Mouse (Mus musculus) liver, postnatal 0 days (tissue): ENCODE measurements at regions not wholly inside any gene's neighbourhood (a gene's known extent, or its start where the extent isn't known, plus 50 kb on each side); places are given as distances from the start of the nearest gene placed in this dataset.

Source experiments
- ATAC-seq: fragments of 200-750 bp; cut with Nextera tagmentation; 2 replicates; pipeline ENCODE4 v1.8.0; 2017; ENCODE audit warnings: mild to moderate bottlenecking, moderate library complexity
- DNase-seq: peaks from one replicate; pipeline ENCODE4 v3.0.0-alpha.2; 2016
- H3K27ac ChIP-seq: fragments of 300-500 bp; sonication (generic); 2 replicates; pipeline ENCODE4 v1.5.1; 2014; ENCODE audit warnings: antibody characterized with exemption, moderate library complexity, mild to moderate bottlenecking, low read depth
- H3K27me3 ChIP-seq: fragments of 300-500 bp; sonication (generic); 2 replicates; pipeline ENCODE4 v1.6.1; 2014; ENCODE audit warnings: low read length, control low read depth, mixed read lengths; ENCODE audit not compliant: insufficient read depth
- H3K36me3 ChIP-seq: fragments of 300-500 bp; sonication (generic); replicated peaks from 2 replicates; pipeline ENCODE4 v1.6.1; 2014; ENCODE audit warnings: mild to moderate bottlenecking, control low read depth, low read length, moderate library complexity, mixed read lengths; ENCODE audit not compliant: insufficient read depth
- H3K4me1 ChIP-seq: fragments of 300-500 bp; sonication (generic); 2 replicates; pipeline ENCODE4 v1.6.1; 2014; ENCODE audit warnings: antibody characterized with exemption, mild to moderate bottlenecking, control low read depth; ENCODE audit not compliant: insufficient read depth
- H3K4me2 ChIP-seq: fragments of 300-500 bp; sonication (generic); 2 replicates; pipeline ENCODE4 v1.6.1; 2014; ENCODE audit warnings: low read depth, mild to moderate bottlenecking, low read length, moderate library complexity, mixed read lengths
- H3K4me3 ChIP-seq: fragments of 300-500 bp; sonication (generic); 2 replicates; pipeline ENCODE4 v1.5.1; 2014; ENCODE audit warnings: low read depth, low read length
- H3K9ac ChIP-seq: fragments of 300-500 bp; sonication (generic); replicated peaks from 2 replicates; pipeline ENCODE4 v1.6.1; 2014; ENCODE audit warnings: mild to moderate bottlenecking, moderate library complexity
- H3K9me3 ChIP-seq: fragments of 300-500 bp; sonication (generic); 2 replicates; pipeline ENCODE4 v1.6.1; 2016; ENCODE audit warnings: mild to moderate bottlenecking, control low read depth, low read length, mixed read lengths
- CTCF ChIP-seq: sonication (generic); IDR thresholded peaks from 2 replicates; pipeline ENCODE4 v1.5.1; 2016; ENCODE audit warnings: antibody characterized with exemption, low read depth
- EP300 ChIP-seq: IDR thresholded peaks from 2 replicates; pipeline ENCODE4 v1.6.1; 2016; ENCODE audit warnings: antibody characterized with exemption, low read depth, mild to moderate bottlenecking
- WGBS: fragments of 180-500 bp; shearing (Covaris S2); extraction: QIAGEN DNeasy Blood & Tissue Kit; methylation state at CpG from one replicate; pipeline ENCODE4 v1.1.7; 2014; ENCODE audit not compliant: insufficient replicate concordance; 5-methylcytosine and 5-hydroxymethylcytosine counted together

- WGBS, result 47% methylated on average over 4 of the region's 4 CpGs
- H3K9ac ChIP-seq, result no peak overlapping the region
- no peaks in the 10 kb centered on the region for H3K36me3 ChIP-seq
- no peak for ATAC-seq
- H3K4me1 ChIP-seq, result no peaks in the 10 kb centered on the region
- H3K27ac ChIP-seq, result no peak overlapping the region
- no peak overlapping the region for H3K4me3 ChIP-seq
- H3K9me3 ChIP-seq, result no peaks in the 10 kb centered on the region
- TF ChIP-seq CTCF (no peak), EP300 (no peak)
- DNase-seq, result no peak
- no peaks in the 10 kb centered on the region for H3K27me3 ChIP-seq
- no peak overlapping the region for H3K4me2 ChIP-seq
Measured at GRCm38 (mm10) chr13:11348502-11348849, 758.3 kb downstream of the Ryr2 start.

- H3K9ac ChIP-seq, result no peak overlapping the region
- H3K4me2 ChIP-seq, result no peak overlapping the region
- H3K27me3 ChIP-seq, result no peaks in the 10 kb centered on the region
- WGBS, result 68% methylated on average over 6 of the region's 6 CpGs
- DNase-seq (no peak), ATAC-seq (no peak)
- H3K27ac ChIP-seq, result no peak overlapping the region
- no peaks in the 10 kb centered on the region for H3K4me1 ChIP-seq
- H3K36me3 ChIP-seq, result no peaks in the 10 kb centered on the region
- TF ChIP-seq EP300 (no peak), CTCF (no peak)
- H3K9me3 ChIP-seq, result no peaks in the 10 kb centered on the region
- H3K4me3 ChIP-seq, result no peak overlapping the region
Measured at GRCm38 (mm10) chr13:11347787-11348501, 758.8 kb downstream of the Ryr2 start.

GRCm38 (mm10) chr13:11344500-11344899, 762.2 kb downstream of the Ryr2 start:
- Histone ChIP-seq H3K27me3 (no peaks in the 10 kb centered on the region), H3K4me3 (no peak overlapping the region), H3K36me3 (no peaks in the 10 kb centered on the region), H3K27ac (no peak overlapping the region), H3K4me2 (no peak overlapping the region), H3K4me1 (no peaks in the 10 kb centered on the region), H3K9me3 (no peaks in the 10 kb centered on the region), H3K9ac (no peak overlapping the region)
- TF ChIP-seq CTCF (no peak), EP300 (no peak)
- ATAC-seq (no peak), DNase-seq (no peak)
- WGBS, result 79% methylated on average over 2 of the region's 2 CpGs

GRCm38 (mm10) chr13:11338297-11338616, 768.5 kb downstream of the Ryr2 start:
- no peak overlapping the region for H3K4me3 ChIP-seq
- ATAC-seq (no peak), DNase-seq (no peak)
- WGBS, result 74% methylated on average over 9 of the region's 9 CpGs
- no peak overlapping the region for H3K4me2 ChIP-seq
- H3K9me3 ChIP-seq, result no peaks in the 10 kb centered on the region
- H3K9ac ChIP-seq, result no peak overlapping the region
- H3K27me3 ChIP-seq, result no peaks in the 10 kb centered on the region
- no peaks in the 10 kb centered on the region for H3K36me3 ChIP-seq
- TF ChIP-seq EP300 (no peak), CTCF (no peak)
- H3K27ac ChIP-seq, result no peak overlapping the region
- no peaks in the 10 kb centered on the region for H3K4me1 ChIP-seq

GRCm38 (mm10) chr13:11337610-11338296, 769.0 kb downstream of the Ryr2 start:
- Histone ChIP-seq H3K9me3 (no peaks in the 10 kb centered on the region), H3K27me3 (no peaks in the 10 kb centered on the region), H3K4me3 (no peak overlapping the region), H3K36me3 (no peaks in the 10 kb centered on the region), H3K27ac (no peak overlapping the region), H3K4me2 (no peak overlapping the region), H3K4me1 (no peaks in the 10 kb centered on the region), H3K9ac (no peak overlapping the region)
- TF ChIP-seq EP300 (no peak), CTCF (no peak)
- DNase-seq (no peak), ATAC-seq (no peak)
- 51% methylated on average over 4 of the region's 4 CpGs for WGBS

GRCm38 (mm10) chr13:11336958-11337357, 769.8 kb downstream of the Ryr2 start:
- TF ChIP-seq EP300 (no peak), CTCF (no peak)
- DNase-seq (no peak), ATAC-seq (no peak)
- WGBS, result 72% methylated on average over 3 of the region's 3 CpGs
- H3K4me3 ChIP-seq, result no peak overlapping the region
- no peaks in the 10 kb centered on the region for H3K9me3 ChIP-seq
- no peak overlapping the region for H3K27ac ChIP-seq
- no peaks in the 10 kb centered on the region for H3K27me3 ChIP-seq
- H3K4me2 ChIP-seq, result no peak overlapping the region
- H3K9ac ChIP-seq, result no peak overlapping the region
- no peaks in the 10 kb centered on the region for H3K36me3 ChIP-seq
- H3K4me1 ChIP-seq, result no peaks in the 10 kb centered on the region
